Mouse (Mus musculus): Measurements from ENCODE around the gene Abr. TPM values are rescaled to one million over a fixed set of nuclear protein-coding genes. Genes with fewer than 3 reads are reported as not detected.

The Abr gene
- 32.9 and 39.2 TPM in 2 replicates for polyA plus RNA-seq (2014; fragmentation: Nextera tagmentation; extraction: Ambion mirVana)

DNA sequence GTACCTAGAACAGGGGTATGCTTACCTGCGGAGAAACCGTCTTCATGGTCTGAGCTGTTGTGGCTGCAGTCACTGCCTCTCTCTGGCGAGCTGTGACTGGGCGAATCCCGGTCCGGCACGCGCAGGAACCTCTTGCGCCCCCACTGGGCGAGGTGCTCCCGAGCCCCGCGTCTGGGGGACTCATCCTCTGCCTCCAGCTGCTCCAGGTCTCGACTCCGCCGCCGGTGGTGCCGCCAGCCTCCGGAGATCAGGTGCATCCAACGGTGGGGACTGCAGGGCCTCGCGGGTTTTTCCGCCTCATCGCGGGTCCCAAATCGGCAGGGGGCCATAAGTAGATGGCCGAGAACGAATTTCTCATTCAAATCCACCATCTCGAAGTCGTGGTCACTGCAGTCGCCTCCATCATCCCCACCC, at the start of gene Abr:
Abr (minus strand) TSS at position 163 of the 414 bp plus-strand sequence.
- peak within 1 kb of the TSS; percentile 65 for H3K4me3 ChIP-seq (ENCODE audit: low read depth, low read length)
- under 1% methylated on average over 31 of the region's 31 CpGs for WGBS
- H3K9me3 ChIP-seq (ENCODE audit: low read depth, low read length), result no peaks in the 10 kb centered on the region
- no peaks in the 10 kb centered on the region for H3K36me3 ChIP-seq (ENCODE audit: insufficient read depth)
- 0 out of 2 replicates have a peak within 1 kb of the TSS, but pooled peaks have one; percentile 15 for H3K27ac ChIP-seq (ENCODE audit: low read depth)
- H3K9ac ChIP-seq, result peak within 1 kb of the TSS; percentile 60
- ATAC-seq (ENCODE audit: insufficient read depth) (peak; percentile 41; the same call in 1 of the 2 replicates), DNase-seq (peak; percentile 64)
- peaks cover 26% of the 10 kb centered on the region for H3K27me3 ChIP-seq (ENCODE audit: insufficient read depth, low read length)
- peak within 1 kb of the TSS; percentile 99 for H3K4me2 ChIP-seq
- no peaks in the 10 kb centered on the region for H3K4me1 ChIP-seq (ENCODE audit: insufficient read depth)
- peak; percentile 57 for TF ChIP-seq CTCF (IDR thresholded peaks at IDR 0.05; ENCODE audit: low read depth)

DNA sequence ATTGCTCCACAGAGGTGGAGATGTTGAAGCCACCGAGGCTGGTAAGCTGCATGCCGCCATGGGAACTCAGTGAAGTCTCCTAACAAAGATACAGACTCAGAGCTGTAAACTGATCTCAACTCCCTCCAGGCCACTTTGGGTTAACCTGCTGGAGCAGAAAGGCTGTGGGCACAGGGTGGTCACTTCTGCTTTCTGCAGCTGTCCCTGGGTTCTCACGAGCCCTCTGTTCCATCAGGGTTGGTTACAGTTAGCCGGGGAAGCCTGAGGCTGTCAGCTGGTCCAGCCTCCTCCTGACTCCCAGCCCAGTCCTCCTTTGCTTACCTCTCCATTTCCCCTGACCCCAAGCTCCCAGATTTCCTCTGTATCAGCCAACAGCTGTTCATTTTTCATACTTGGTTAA, 45.7 kb upstream of the Abr start:
- no peak overlapping the region for H3K9ac ChIP-seq
- no peaks in the 10 kb centered on the region for H3K4me1 ChIP-seq (ENCODE audit: insufficient read depth)
- H3K36me3 ChIP-seq (ENCODE audit: insufficient read depth), result no peaks in the 10 kb centered on the region
- 20% methylated on average over 4 of the region's 4 CpGs for WGBS
- TF ChIP-seq CTCF (IDR thresholded peaks at IDR 0.05; ENCODE audit: low read depth), result no peak
- H3K4me3 ChIP-seq (ENCODE audit: low read depth, low read length), result no peak overlapping the region
- no peak for DNase-seq
- H3K9me3 ChIP-seq (ENCODE audit: low read depth, low read length), result no peaks in the 10 kb centered on the region
- H3K27ac ChIP-seq (ENCODE audit: low read depth), result no peak overlapping the region
- ATAC-seq (ENCODE audit: insufficient read depth), result no peak
- H3K4me2 ChIP-seq, result no peak overlapping the region
- H3K27me3 ChIP-seq (ENCODE audit: insufficient read depth, low read length), result peaks cover 51% of the 10 kb centered on the region

GRCm38 (mm10) chr11:76666002-76666649, 44.0 kb upstream of the Abr start:
- Histone ChIP-seq H3K4me1 (ENCODE audit: insufficient read depth) (no peaks in the 10 kb centered on the region), H3K9ac (peak overlapping the region; percentile 35; the same call in 1 of the 2 replicates), H3K4me3 (ENCODE audit: low read depth, low read length) (peak overlapping the region; percentile 16), H3K36me3 (ENCODE audit: insufficient read depth) (no peaks in the 10 kb centered on the region), H3K27me3 (ENCODE audit: insufficient read depth, low read length) (peaks cover 34% of the 10 kb centered on the region), H3K9me3 (ENCODE audit: low read depth, low read length) (no peaks in the 10 kb centered on the region), H3K27ac (ENCODE audit: low read depth) (no peak overlapping the region), H3K4me2 (peak overlapping the region; percentile 53)
- DNase-seq (peak; percentile 17), ATAC-seq (ENCODE audit: insufficient read depth) (no peak)
- 9% methylated on average over 35 of the region's 35 CpGs for WGBS
- TF ChIP-seq CTCF (IDR thresholded peaks at IDR 0.05; ENCODE audit: low read depth), result no peak

- 44% methylated on average over 7 of the region's 7 CpGs for WGBS
- no peaks in the 10 kb centered on the region for H3K36me3 ChIP-seq (ENCODE audit: insufficient read depth)
- no peak for TF ChIP-seq CTCF (IDR thresholded peaks at IDR 0.05; ENCODE audit: low read depth)
These were observed 39.8 kb upstream of the Abr start for GRCm38 (mm10) chr11:76661790-76662468.

DNA sequence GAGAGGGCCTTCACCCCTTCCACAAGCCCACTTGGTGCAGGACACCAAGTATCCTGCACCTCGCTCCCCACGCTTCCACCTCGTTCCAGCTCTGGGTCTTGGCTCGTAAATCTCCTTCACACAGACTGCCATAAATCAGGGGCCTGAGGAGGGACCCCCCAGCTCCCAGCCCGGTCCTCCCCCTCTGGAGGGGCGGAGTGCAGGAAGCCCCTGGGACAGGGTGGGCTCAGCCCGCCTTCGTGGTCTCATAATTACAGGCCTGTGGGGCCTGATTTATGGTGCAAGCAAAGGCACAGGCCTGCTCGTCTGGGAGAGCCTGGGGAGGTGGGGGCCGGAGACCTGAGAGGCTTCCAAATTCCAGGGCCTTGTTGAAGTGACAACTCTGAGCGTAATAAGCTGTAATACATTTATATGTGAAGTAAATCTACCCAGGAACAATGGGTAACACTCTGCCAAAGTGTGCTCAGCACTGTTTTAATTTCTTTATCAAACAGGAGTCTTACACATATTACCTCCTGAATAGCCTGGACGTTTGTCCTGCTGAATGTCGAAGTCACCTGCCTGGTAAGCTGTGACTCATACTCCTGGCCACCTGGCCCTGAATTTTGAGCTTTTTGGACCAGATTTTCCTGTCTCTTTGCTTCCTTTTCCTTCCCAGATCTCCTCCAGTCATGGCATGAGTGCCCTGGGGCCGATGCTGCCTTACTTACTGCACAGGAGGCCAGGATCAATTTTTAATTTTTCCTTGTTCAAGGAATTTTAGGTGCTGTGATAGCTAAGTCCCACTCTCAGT, 37.2 kb upstream of the Abr start:
- H3K4me3 ChIP-seq (ENCODE audit: low read depth, low read length), result no peak overlapping the region
- DNase-seq, result no peak
- ATAC-seq (ENCODE audit: insufficient read depth), result no peak

More at GRCm38 (mm10) chr11:76661790-76662468, 39.8 kb upstream of the Abr start:
- no peak overlapping the region for H3K9ac ChIP-seq
- no peak overlapping the region for H3K4me2 ChIP-seq
- H3K27me3 ChIP-seq (ENCODE audit: insufficient read depth, low read length), result peaks cover 12% of the 10 kb centered on the region
- no peaks in the 10 kb centered on the region for H3K9me3 ChIP-seq (ENCODE audit: low read depth, low read length)
- H3K4me3 ChIP-seq (ENCODE audit: low read depth, low read length), result no peak overlapping the region
- H3K27ac ChIP-seq (ENCODE audit: low read depth), result no peak overlapping the region
- ATAC-seq (ENCODE audit: insufficient read depth) (no peak), DNase-seq (no peak)
- H3K4me1 ChIP-seq (ENCODE audit: insufficient read depth), result no peaks in the 10 kb centered on the region

GRCm38 (mm10) chr11:76657450-76657970, 35.4 kb upstream of the Abr start:
- no peak for ATAC-seq (ENCODE audit: insufficient read depth)
- H3K4me3 ChIP-seq (ENCODE audit: low read depth, low read length), result no peak overlapping the region
- no peaks in the 10 kb centered on the region for H3K4me1 ChIP-seq (ENCODE audit: insufficient read depth)
- no peaks in the 10 kb centered on the region for H3K36me3 ChIP-seq (ENCODE audit: insufficient read depth)
- no peak for TF ChIP-seq CTCF (IDR thresholded peaks at IDR 0.05; ENCODE audit: low read depth)
- no peak overlapping the region for H3K4me2 ChIP-seq
- DNase-seq, result peak; percentile 16
- no peak overlapping the region for H3K9ac ChIP-seq
- H3K27me3 ChIP-seq (ENCODE audit: insufficient read depth, low read length), result no peaks in the 10 kb centered on the region
- WGBS, result 42% methylated on average over 4 of the region's 4 CpGs
- H3K27ac ChIP-seq (ENCODE audit: low read depth), result no peak overlapping the region
- no peaks in the 10 kb centered on the region for H3K9me3 ChIP-seq (ENCODE audit: low read depth, low read length)

More for the DNA sequence above, 37.2 kb upstream of the Abr start:
- no peaks in the 10 kb centered on the region for H3K4me1 ChIP-seq (ENCODE audit: insufficient read depth)
- no peaks in the 10 kb centered on the region for H3K36me3 ChIP-seq (ENCODE audit: insufficient read depth)
- no peak for TF ChIP-seq CTCF (IDR thresholded peaks at IDR 0.05; ENCODE audit: low read depth)
- 50% methylated on average over 14 of the region's 14 CpGs for WGBS
- no peaks in the 10 kb centered on the region for H3K27me3 ChIP-seq (ENCODE audit: insufficient read depth, low read length)
- no peak overlapping the region for H3K27ac ChIP-seq (ENCODE audit: low read depth)
- no peaks in the 10 kb centered on the region for H3K9me3 ChIP-seq (ENCODE audit: low read depth, low read length)
- no peak overlapping the region for H3K9ac ChIP-seq
- no peak overlapping the region for H3K4me2 ChIP-seq

All from lung, embryonic 14.5 days (tissue).